Mouse (Mus musculus) cerebellum, postnatal 10 days (tissue): ENCODE measurements at regions not wholly inside any gene's neighbourhood (a gene's known extent, or its start where the extent isn't known, plus 50 kb on each side); places are given as distances from the start of the nearest gene placed in this dataset.

Experiments
- DNase-seq, 2 experiments: peaks; one replicate each; pipeline ENCODE4 v3.0.0; 2021; ENCODE audit warnings: mixed read lengths in 2 of 2

GRCm38 (mm10) chr2:172613891-172614391 lies 64.5 kb downstream of the Tfap2c start:
- DNase-seq = no peak

DNA sequence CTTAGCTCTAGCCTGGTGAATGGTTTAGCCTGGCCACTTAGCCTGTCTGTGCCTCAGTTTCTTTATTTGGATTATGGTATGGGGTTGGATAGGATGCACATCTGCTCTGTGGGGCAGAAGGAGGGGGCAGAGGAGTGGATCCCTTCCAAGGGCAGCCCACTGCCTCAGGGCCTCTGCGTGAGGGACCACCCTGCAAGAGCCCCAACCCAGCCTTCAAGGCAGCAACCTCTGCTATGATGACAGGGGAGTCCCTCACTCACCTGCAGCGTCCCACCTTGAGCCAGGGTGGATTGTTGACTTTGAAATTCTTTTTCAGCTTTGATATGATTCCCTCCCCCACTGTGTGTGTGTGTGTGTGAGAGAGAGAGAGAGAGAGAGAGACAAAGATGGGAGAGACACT lies 65.8 kb downstream of the Tfap2c start:
- no peak for DNase-seq

GRCm38 (mm10) chr2:172615582-172615981 lies 66.2 kb downstream of the Tfap2c start:
- no peak for DNase-seq

GRCm38 (mm10) chr2:172619168-172619567 lies 69.8 kb downstream of the Tfap2c start:
- DNase-seq = peak in 1 of 2 experiments; percentile 15

GRCm38 (mm10) chr2:172620001-172620400 lies 70.6 kb downstream of the Tfap2c start:
- DNase-seq = no peak

DNA sequence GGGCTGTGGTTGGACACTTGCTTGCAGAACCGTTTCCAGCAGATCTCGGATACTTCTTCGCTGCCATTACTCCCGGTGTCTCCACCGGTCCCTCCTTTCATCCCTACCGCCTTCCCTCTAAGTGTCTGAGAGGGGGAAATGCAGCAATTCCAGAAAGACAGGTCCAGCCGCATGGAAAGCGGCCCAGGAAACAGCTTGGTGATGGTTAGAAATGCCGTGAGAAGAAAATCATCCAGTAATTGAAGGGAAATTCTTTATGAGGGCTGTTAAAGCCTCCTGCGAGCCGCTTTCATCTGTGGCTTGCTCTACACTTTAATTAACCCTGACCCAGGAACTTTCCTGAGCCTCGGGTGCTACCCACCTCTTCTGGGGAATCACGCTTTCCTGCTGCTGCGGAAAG lies 74.3 kb downstream of the Tfap2c start:
- DNase-seq = no peak

DNA sequence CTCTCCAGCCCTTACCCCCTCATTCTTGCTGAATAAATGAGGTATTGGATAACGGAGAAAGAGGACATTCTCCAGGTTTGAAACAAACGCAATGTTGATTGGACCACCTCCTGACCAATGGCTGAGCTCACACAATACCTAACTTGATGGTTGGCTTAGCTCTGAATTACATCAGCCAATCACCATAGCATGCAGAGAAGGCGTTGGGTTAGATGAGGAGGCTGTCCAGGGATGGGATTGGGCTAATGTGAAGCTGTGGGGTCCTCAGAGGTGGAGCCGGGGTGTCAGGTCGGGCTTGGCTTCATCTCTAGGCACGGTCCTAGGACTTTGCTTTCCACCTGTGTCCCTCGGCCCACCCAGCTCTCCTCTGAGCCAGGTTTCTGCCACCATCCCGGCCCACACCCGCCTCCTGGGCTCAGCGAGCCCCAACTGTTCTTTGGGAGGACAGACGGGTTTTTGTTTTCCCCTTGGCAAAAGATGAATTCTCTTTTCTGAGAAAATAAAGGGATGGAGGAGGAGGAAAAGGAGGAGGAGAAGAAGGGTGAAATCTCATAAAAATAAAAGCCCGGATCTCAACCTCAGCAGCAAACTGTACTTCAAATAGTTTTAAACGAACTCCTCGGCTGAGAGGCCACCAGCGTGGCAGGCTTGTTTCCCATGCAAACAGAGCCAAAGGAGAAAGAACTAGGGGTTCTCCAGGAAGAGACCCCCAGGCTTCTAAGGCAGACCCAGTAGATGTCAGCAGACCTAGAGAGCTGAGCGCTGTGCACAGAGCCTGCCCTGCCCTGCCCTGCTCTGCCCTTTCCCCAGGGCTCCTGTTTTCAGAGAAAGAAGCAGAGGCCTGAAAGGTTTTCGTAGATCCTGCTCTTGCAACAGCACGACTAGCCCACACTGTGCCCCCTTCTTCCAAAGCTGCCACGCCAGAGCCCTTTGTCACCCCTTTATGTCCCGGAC lies 78.2 kb downstream of the Tfap2c start:
- DNase-seq = no peak

DNA sequence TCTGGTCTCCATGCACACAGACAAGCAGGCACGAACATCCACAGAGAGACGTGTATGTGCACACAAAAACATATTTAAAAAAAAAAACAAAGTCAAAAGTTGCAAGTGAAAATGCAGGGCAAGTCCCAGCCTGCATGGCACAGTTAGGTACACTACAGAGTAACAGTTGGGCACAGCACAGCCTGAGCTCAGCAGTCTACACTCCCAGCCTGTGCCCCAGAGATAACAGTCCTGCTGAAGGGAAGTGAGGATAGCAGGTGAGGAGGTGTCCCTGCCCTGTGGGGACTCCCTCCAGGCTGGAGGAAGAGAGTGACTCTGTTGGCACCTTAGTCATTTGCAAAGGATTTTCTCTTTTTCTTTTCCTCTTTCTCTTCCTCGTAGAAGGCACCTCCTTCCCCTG lies 80.9 kb downstream of the Tfap2c start:
- DNase-seq = no peak

GRCm38 (mm10) chr2:172642616-172643015 lies 93.2 kb downstream of the Tfap2c start:
- peak; percentile 33 to 36 for DNase-seq

DNA sequence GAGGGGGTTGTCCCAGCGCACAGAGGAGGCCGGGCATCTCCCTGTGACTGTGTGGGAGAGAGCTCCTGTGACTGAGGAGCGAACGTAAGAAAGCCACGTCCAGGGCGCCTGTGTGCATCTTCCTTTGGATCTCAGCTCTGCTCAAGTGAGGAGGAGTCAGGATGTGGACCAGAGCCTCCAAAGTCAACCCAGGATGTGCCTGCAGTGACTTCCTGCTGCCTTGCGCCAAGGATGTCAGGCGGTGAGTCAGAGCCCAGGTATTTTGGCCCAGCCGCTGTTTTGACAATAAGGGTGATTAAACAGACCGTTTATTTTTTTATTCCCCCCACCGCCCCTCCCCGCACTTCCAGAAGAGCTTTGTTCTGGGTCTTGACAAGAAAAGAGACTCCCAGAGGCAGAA lies 94.5 kb downstream of the Tfap2c start:
- DNase-seq = no peak

GRCm38 (mm10) chr2:172644451-172644850 lies 95.1 kb downstream of the Tfap2c start:
- no peak for DNase-seq

DNA sequence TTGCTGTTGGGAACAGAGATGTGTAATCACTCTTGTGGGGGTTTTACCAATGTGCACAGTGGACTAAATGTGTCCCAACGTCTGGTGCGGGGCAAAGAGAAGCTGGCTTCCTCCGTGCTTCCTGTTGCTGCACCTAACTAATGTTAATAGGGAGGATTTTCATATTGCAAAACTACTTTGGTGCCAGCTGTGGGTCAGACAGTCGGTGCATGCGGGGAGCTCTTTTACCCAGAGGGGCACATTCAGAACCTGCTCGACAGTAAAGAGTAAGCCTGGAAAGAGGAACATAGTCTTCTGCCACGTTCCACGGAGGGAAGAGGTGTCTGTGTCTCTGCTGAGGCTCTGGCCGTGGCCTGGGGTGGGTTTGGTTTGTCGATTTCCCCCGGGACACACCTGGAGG lies 98.7 kb downstream of the Tfap2c start:
- DNase-seq = no peak

DNA sequence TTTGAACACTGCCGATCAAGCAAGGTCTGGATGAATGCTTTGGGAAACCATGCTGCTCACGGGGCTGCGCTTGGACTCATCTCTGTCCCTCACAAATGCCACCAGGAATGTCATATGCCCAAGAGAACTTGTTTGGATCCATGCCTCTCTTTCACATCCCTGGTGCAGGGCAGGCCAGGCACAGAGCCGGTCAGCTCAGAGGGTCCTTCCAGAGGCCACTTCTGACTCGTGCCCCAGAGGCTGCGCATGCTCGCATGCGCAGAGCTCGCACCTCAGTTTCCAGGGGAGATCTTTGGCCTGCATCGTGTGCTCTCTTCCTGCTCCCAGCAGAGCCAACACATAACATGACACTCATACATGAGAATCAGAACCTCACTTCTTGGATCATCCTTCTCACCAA lies 111.1 kb downstream of the Tfap2c start:
- DNase-seq = no peak

GRCm38 (mm10) chr2:172660916-172661315 lies 111.5 kb downstream of the Tfap2c start:
- peak; percentile 23 to 25 for DNase-seq

GRCm38 (mm10) chr2:172661418-172661980 lies 112.1 kb downstream of the Tfap2c start:
- no peak for DNase-seq

DNA sequence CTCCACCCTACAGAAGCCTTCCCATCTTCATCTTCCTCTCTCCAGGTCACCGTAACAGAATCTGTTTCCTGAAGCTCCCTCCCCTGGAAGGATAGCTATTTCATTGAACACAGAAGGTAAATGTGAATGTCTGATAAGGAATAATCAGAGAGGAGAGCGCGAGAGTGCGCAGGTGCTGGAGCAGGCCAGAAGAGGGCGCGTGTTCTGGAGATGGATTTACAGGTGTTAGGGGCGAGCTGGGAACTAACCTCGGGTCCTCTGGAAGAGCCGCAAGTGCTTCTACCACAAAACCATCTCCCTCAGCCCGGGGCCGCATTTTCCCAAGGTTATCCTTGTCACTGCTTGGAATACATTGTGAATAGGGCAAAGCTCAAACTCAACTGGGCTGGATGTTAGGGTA lies 112.8 kb downstream of the Tfap2c start:
- no peak for DNase-seq

- DNase-seq = no peak
Measured at GRCm38 (mm10) chr2:172663681-172664080, 114.3 kb downstream of the Tfap2c start.

DNA sequence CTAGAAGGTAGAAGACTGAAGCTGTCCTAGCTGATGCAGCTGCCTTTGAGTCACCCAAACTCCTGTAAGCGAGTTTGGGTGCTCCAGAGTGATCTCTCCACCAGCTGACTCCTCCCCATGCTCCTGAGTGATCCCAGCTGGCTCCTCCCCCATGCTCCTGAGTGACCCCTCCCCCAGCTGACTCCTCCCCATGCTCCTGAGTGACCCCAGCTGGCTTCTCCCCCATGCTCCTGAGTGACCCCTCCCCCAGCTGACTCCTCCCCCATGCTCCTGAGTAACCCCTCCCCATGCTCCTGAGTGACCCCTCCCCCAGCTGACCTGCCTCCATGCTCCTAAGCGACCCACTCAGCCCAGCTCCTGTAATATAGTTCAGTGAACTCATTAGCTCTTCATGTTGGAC lies 123.7 kb downstream of the Tfap2c start:
- no peak for DNase-seq

DNA sequence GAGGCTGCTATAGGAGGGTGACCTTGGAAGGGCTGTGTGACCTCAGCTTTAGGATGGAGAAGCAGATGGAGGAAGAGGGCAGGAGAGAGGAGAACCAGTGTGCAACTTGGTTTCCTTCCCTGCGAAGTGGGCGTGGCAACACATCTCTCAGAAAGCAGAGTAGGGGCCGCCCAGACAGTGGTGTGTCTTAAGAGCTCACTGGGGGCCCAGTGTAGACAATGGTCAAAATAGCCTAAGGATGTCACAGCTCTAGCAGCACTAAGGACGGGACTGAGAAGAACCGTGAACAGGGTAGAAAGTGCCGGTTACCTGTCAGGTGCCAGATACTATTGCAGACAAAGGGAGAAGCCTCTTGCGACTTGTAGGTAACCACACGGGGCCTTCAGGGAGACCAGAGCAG lies 125.2 kb downstream of the Tfap2c start:
- no peak for DNase-seq

- no peak for DNase-seq
Measured at GRCm38 (mm10) chr2:172675081-172675480, 125.7 kb downstream of the Tfap2c start.

GRCm38 (mm10) chr2:172690196-172690595 lies 140.8 kb downstream of the Tfap2c start:
- DNase-seq = no peak

DNA sequence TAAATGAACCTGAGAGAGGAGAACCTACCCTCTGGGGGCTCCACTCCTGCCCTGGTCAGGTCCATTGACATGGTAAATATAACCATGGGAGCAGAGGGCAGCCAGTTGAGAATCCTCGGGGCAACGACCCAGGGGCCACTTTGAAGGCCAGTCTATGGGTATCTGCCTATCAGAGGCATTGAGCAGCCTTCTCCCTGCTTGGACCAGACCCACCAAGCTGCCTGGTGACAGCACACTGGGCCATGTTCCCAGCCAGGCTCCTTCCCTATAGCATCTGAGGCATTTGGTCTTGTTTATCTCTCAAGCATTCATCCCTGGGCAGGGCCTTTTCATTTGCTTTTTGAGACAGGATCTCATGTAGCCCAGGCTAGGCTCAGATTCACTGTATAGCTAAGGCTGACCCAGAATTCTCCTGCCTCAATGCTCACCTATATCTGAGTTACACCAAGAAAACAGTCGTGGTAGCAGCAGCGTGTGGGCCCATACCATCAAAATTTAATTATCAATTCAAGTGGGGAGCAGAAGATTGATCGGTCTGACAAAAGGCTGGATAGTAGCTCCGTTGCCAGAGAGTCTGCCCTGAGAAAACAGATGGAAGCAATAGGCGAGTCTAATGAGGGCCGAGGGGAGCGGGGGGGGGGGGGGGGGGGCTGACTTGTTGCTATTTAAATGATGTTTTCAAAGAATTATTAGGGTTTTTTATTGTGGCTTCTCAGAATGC lies 141.7 kb downstream of the Tfap2c start:
- DNase-seq = no peak

DNA sequence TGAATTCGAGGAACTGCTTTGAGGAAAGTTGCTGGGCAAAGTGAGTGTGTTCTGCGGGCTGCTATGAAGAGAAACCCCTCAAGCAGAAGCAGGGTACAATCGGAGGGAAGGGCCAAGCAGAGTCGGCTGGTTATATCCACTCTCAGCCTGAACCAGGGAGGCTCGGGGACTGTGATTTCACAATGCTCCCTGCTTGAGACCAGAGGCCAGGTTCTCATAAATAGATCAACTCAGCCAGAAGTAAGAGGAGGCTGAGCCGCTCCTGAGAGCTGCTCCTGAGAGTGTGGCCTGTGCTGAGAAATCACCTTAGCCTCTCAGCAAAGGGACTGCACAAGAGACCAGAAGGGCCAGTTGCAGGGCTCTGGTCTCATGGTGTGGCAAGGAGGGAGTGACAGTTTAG lies 149.6 kb downstream of the Tfap2c start:
- no peak for DNase-seq

DNA sequence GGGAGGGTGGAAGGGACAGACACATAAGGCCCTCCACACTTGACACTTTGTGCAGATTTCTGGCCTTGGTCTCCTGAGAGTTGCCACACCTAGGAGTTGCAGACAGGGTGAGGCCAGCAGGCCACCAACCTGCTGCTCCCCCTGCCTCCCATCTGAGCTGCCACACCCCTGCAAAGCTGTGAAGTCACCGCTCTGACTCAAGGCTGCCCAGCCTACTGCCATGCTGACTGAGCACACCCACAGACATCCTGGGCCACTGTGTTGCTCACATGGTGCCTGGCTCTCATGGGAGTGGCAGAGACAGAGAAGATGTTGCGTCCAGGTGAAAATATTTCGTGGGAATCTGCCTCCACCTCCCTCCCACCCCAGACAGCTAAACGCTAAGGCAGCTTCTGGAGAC lies 150.3 kb downstream of the Tfap2c start:
- DNase-seq = no peak
